Mouse (Mus musculus): ENCODE measurements around the gene Rnf38.

Rnf38 gene

GRCm38 (mm10) chr4:44233713-44234003 is at the start of gene Rnf38:
TSS of gene Rnf38 (minus strand) at chr4:44233789.
- DNase-seq (ENCODE audit: low read depth, low spot score) = no peak

GRCm38 (mm10) chr4:44281597-44282265 is 48.1 kb upstream of the Rnf38 start:
- no peak for DNase-seq (ENCODE audit: low read depth, low spot score)

GRCm38 (mm10) chr4:44271134-44271533 is 37.5 kb upstream of the Rnf38 start:
- no peak for DNase-seq (ENCODE audit: low read depth, low spot score)

GRCm38 (mm10) chr4:44269376-44269817 is 35.8 kb upstream of the Rnf38 start:
- DNase-seq (ENCODE audit: low read depth, low spot score) = no peak

- DNase-seq (ENCODE audit: low read depth, low spot score) = no peak
Measured at GRCm38 (mm10) chr4:44267437-44267836, 33.8 kb upstream of the Rnf38 start.

GRCm38 (mm10) chr4:44265500-44265899 is 31.9 kb upstream of the Rnf38 start:
- no peak for DNase-seq (ENCODE audit: low read depth, low spot score)

- DNase-seq (ENCODE audit: low read depth, low spot score) = peak; percentile 63
Measured at GRCm38 (mm10) chr4:44260244-44260643, 26.7 kb upstream of the Rnf38 start.

GRCm38 (mm10) chr4:44259126-44259525 is 25.5 kb upstream of the Rnf38 start:
- no peak for DNase-seq (ENCODE audit: low read depth, low spot score)

- no peak for DNase-seq (ENCODE audit: low read depth, low spot score)
Measured at GRCm38 (mm10) chr4:44254579-44254978, 21.0 kb upstream of the Rnf38 start.

- no peak for DNase-seq (ENCODE audit: low read depth, low spot score)
Measured at GRCm38 (mm10) chr4:44253191-44253590, 19.6 kb upstream of the Rnf38 start.

- peak; percentile 85 for DNase-seq (ENCODE audit: low read depth, low spot score)
Measured at GRCm38 (mm10) chr4:44251966-44252916, 18.7 kb upstream of the Rnf38 start.

- no peak for DNase-seq (ENCODE audit: low read depth, low spot score)
Measured at GRCm38 (mm10) chr4:44251521-44251920, 17.9 kb upstream of the Rnf38 start.

- DNase-seq (ENCODE audit: low read depth, low spot score) = no peak
Measured at GRCm38 (mm10) chr4:44249705-44250104, 16.1 kb upstream of the Rnf38 start.

- DNase-seq (ENCODE audit: low read depth, low spot score) = peak; percentile 59
Measured at GRCm38 (mm10) chr4:44247051-44247939, 13.7 kb upstream of the Rnf38 start.

GRCm38 (mm10) chr4:44246285-44246684 is 12.7 kb upstream of the Rnf38 start:
- DNase-seq (ENCODE audit: low read depth, low spot score) = no peak

- no peak for DNase-seq (ENCODE audit: low read depth, low spot score)
Measured at GRCm38 (mm10) chr4:44241638-44242037, 8.0 kb upstream of the Rnf38 start.

GRCm38 (mm10) chr4:44235946-44236345 is 2.4 kb upstream of the Rnf38 start:
- DNase-seq (ENCODE audit: low read depth, low spot score) = no peak

- DNase-seq (ENCODE audit: low read depth, low spot score) = peak; percentile 71
Measured at GRCm38 (mm10) chr4:44234004-44234866, 646 bp upstream of the Rnf38 start.

GRCm38 (mm10) chr4:44232771-44233712 is 547 bp downstream of the Rnf38 start:
- DNase-seq (ENCODE audit: low read depth, low spot score) = peak; percentile 64

- DNase-seq (ENCODE audit: low read depth, low spot score) = no peak
Measured at GRCm38 (mm10) chr4:44225128-44225527, 8.5 kb downstream of the Rnf38 start.

Data from ES-CJ7 (cell line).